Mouse (Mus musculus) forebrain, embryonic 11.5 days (tissue): ENCODE data around the gene Manbal. TPM values are rescaled to one million over a fixed set of nuclear protein-coding genes. Genes with fewer than 3 reads are reported as not detected.

Experiments
- ATAC-seq: fragments of 200-750 bp; cut with Nextera tagmentation; replicated peaks from 2 replicates; pipeline ENCODE4 v1.8.0; 2017; ENCODE audit warnings: moderate TSS enrichment; ENCODE audit not compliant: low FRiP score
- DNase-seq: peaks from one replicate; pipeline ENCODE4 v3.0.0-alpha.2; 2017; ENCODE audit warnings: low spot score
- H3K27ac ChIP-seq: fragments of 300-500 bp; sonication (generic); 2 replicates; pipeline ENCODE4 v1.5.1; 2014; ENCODE audit warnings: low read depth, low read length
- H3K27me3 ChIP-seq: fragments of 300-500 bp; sonication (generic); 2 replicates; pipeline ENCODE4 v1.6.1; 2014; ENCODE audit warnings: mild to moderate bottlenecking, low read length, mixed read lengths; ENCODE audit not compliant: control insufficient read depth, insufficient read depth
- H3K36me3 ChIP-seq: fragments of 300-500 bp; sonication (generic); 2 replicates; pipeline ENCODE4 v1.6.1; 2014; ENCODE audit warnings: mild to moderate bottlenecking, low read length, moderate library complexity, mixed read lengths; ENCODE audit not compliant: control insufficient read depth, insufficient read depth
- H3K4me1 ChIP-seq: fragments of 300-500 bp; sonication (generic); replicated peaks from 2 replicates; pipeline ENCODE4 v1.6.1; 2014; ENCODE audit warnings: low read length, mixed read lengths; ENCODE audit not compliant: control insufficient read depth, insufficient read depth
- H3K4me2 ChIP-seq: fragments of 300-500 bp; sonication (generic); 2 replicates; pipeline ENCODE4 v1.6.1; 2014; ENCODE audit warnings: low read depth, mild to moderate bottlenecking, low read length, moderate library complexity, mixed read lengths; ENCODE audit not compliant: severe bottlenecking
- H3K4me3 ChIP-seq: fragments of 300-500 bp; sonication (generic); 2 replicates; pipeline ENCODE4 v1.5.1; 2014; ENCODE audit warnings: low read depth, low read length
- H3K9ac ChIP-seq: fragments of 300-500 bp; sonication (generic); 2 replicates; pipeline ENCODE4 v1.6.1; 2014; ENCODE audit warnings: low read length
- H3K9me3 ChIP-seq: fragments of 300-500 bp; sonication (generic); 2 replicates; pipeline ENCODE4 v1.6.1; 2016; ENCODE audit warnings: low read length, mixed read lengths; ENCODE audit not compliant: control insufficient read depth
- WGBS: fragments of 180-500 bp; shearing (Covaris S2); extraction: QIAGEN DNeasy Blood & Tissue Kit; methylation state at CpG from one replicate; pipeline ENCODE4 v1.1.7; 2014; 5-methylcytosine and 5-hydroxymethylcytosine counted together
- polyA plus RNA-seq: library from polyadenylated mRNA; unstranded; fragments of >200 nt; fragmentation: Nextera tagmentation; extraction: Ambion mirVana; gene quantifications from 2 replicates; pipeline ENCODE4 v1.2.1, GENCODE M21; 2014

Manbal gene
- polyA plus RNA-seq: 31.0 and 34.8 TPM in 2 replicates

DNA sequence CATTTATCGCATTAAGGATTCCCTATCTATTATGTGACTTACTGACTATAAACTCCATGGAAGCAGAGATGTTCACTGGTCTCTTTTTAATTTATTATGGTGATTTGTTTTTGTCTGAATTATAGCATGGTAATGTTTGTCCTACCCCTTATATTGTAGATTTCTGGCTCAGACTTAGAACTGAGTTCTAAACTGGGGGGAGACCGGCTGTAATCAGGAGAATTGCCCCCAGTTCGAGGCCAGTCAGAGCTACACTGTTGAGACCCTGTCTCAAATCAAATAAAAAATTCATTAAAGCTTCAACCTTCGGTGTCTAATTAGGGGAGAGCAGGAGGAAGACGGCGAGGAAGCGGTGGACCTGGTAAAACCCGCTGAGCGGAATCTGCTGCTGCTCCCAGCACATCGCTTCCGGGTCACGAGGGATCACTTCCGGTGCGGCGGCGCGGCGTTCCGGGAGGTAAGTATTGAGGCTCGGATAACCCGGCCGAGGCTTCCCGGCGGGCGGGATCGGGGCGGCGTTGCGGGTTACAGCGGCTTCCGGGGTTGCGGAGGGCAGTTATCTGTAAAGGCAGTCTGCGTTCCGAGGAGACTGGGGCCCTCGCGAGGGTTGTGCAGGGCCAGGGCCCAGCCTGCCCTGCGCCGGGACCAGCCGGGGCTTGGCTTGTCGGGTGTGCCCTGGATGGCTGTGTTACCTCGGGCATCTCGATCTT lies at the start of gene Manbal:
TSS of gene Manbal (plus strand) at position 411 of the 710 bp plus-strand sequence.
- Histone ChIP-seq H3K4me1 (no peaks in the 10 kb centered on the region; the same call in none of the 2 replicates), H3K27me3 (no peaks in the 10 kb centered on the region), H3K36me3 (no peaks in the 10 kb centered on the region; the same call in 1 of the 2 replicates), H3K4me2 (peak within 1 kb of the TSS; percentile 91), H3K9me3 (no peaks in the 10 kb centered on the region), H3K9ac (peak within 1 kb of the TSS; percentile 98), H3K4me3 (peak within 1 kb of the TSS; percentile 71), H3K27ac (peak within 1 kb of the TSS; percentile 82)
- DNase-seq (peak; percentile 96), ATAC-seq (peak; percentile 90)
- WGBS: 5% methylated on average over 42 of the region's 42 CpGs

DNA sequence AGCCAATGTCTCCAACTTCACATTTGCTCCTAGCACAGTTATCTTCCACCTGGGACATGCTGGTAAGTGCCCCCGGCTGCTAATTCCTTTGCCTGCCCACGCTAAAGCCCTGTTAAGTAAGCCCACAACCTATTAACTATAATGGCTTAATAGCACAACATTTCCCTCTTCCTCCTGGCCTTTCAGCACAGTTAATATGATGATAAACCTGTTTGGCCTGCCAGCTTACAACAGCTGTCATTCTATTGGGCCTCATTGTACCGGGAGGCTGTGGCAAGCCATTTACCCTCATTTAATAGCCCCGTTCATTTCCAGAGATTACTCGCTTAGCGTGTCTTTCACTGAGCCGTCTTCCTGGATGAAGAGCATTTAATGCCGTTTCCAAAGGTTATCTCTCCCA lies 47.3 kb upstream of the Manbal start:
- Histone ChIP-seq H3K4me2 (no peak overlapping the region), H3K9ac (no peak overlapping the region), H3K9me3 (no peaks in the 10 kb centered on the region), H3K36me3 (peaks cover 23% of the 10 kb centered on the region), H3K4me3 (no peak overlapping the region), H3K27me3 (no peaks in the 10 kb centered on the region), H3K27ac (no peak overlapping the region), H3K4me1 (no peaks in the 10 kb centered on the region; the same call in 1 of the 2 replicates)
- no peak for DNase-seq
- ATAC-seq: no peak
- 71% methylated on average over 8 of the region's 8 CpGs for WGBS

DNA sequence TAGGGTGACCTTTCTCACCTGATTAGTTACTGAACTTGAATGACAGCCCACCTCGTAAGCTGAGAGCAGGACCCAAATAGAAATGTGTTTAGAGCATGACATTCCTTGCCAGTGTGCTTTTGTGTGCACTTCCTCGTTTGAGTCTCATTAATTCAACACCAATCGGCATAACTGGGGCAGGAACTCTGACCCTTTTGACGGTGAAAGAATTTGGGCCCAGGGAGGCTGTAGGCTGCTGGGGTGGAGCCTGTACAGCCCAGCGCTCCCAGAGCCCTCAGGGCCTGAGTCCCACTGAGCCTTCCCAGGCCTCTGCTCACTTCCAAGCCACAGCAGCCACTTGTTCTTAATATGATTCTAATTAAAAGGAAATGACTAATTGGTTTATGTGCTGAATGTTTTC lies 46.5 kb upstream of the Manbal start:
- no peak for ATAC-seq
- DNase-seq: no peak

DNA sequence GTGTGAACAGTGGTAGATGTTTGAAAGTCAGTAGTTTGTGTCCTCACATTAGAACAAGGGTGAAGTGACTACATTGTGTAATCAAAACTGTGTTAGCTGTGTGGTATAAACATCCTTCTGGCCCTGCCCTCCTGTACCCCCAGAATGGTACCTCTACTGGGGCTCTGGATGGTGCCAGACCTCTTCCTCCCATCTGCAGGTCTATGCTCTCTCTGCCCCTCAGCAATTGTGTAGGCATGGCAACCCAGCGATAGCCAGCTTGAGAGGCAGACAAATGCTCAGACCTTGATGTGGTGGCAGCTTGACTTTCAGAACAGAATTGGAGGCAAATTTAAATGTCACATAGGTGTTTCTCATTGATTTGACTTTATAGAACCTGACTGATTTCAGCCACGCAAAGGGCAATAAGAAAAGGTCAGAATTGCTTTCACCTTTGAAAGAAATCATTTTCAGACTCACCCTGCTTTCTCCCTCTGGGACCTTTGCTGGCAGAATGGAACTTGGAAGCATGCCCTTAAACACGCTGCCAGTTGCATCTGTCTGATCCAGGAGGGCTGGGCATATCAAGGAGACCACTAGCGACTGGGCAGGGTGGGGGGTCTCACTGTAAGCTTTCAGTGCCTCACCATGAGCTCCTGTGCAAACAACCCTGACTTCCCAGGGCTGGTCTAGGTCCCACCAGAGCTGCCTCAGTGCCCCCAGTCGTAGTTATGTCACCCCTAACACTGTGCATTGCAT lies 45.2 kb upstream of the Manbal start:
- Histone ChIP-seq H3K4me3 (no peak overlapping the region), H3K9ac (no peak overlapping the region), H3K9me3 (no peaks in the 10 kb centered on the region), H3K27me3 (no peaks in the 10 kb centered on the region), H3K36me3 (peaks cover 19% of the 10 kb centered on the region; the same call in 1 of the 2 replicates), H3K4me2 (no peak overlapping the region), H3K27ac (no peak overlapping the region), H3K4me1 (peaks cover under 1% of the 10 kb centered on the region; the same call in 1 of the 2 replicates)
- DNase-seq (no peak), ATAC-seq (no peak)
- 89% methylated on average over 5 of the region's 5 CpGs for WGBS

More for the DNA sequence above, 46.5 kb upstream of the Manbal start:
- Histone ChIP-seq H3K4me3 (no peak overlapping the region), H3K36me3 (peaks cover 22% of the 10 kb centered on the region), H3K4me2 (no peak overlapping the region), H3K4me1 (no peaks in the 10 kb centered on the region; the same call in 1 of the 2 replicates), H3K27me3 (no peaks in the 10 kb centered on the region), H3K9me3 (no peaks in the 10 kb centered on the region), H3K27ac (no peak overlapping the region), H3K9ac (no peak overlapping the region)
- WGBS: 27% methylated on average over 5 of the region's 5 CpGs

DNA sequence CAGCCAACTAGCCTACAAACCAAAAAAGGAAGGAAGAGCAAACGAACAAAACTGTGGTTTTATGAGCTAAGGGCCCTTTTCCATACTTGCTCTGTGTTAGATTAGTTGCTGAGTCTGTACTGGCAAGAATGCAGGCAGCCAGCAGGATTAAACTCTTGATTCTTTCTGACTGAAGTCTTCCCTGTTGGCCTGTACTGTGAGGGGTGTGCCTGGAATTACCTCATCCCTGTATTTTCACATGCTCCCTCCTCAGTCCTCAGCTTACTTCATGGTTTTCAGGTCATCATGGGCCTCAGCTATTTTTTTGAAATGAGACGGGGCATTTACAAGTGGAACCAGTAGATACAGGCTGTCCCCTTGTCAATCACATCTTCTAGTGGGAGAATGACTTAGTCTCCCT lies 42.2 kb upstream of the Manbal start:
- H3K27ac ChIP-seq: no peak overlapping the region

DNA sequence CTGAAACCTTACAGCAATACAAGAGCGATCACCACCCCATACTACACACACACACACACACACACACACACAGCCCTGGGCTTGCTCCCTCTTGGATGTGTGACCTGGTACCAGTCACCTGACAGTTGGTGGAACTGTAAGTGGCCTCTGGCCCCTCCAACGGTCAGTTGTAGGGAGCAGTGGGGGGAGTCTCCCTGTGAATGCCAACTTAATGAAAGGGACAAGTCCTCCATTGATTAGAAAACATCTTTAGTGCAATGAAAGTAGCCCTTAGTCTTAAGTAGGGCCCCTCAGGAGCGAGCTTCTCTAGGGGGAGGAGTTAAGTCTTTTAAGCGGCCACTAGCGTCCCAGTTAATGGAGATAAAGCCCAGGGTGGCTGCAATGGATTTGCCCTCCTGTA lies 39.3 kb upstream of the Manbal start:
- peak overlapping the region; percentile 89 for H3K27ac ChIP-seq
- peaks cover 23% of the 10 kb centered on the region for H3K4me1 ChIP-seq
- 9% methylated on average over 5 of the region's 5 CpGs for WGBS
- H3K4me2 ChIP-seq: no peak overlapping the region
- H3K4me3 ChIP-seq: no peak overlapping the region
- DNase-seq (peak; percentile 69), ATAC-seq (peak; percentile 83)
- no peaks in the 10 kb centered on the region for H3K27me3 ChIP-seq
- H3K36me3 ChIP-seq: peaks cover 5% of the 10 kb centered on the region; the same call in 1 of the 2 replicates
- H3K9ac ChIP-seq: peak overlapping the region; percentile 45; the same call in 1 of the 2 replicates
- no peaks in the 10 kb centered on the region for H3K9me3 ChIP-seq

More for the DNA sequence above, 42.2 kb upstream of the Manbal start:
- peaks cover 21% of the 10 kb centered on the region for H3K4me1 ChIP-seq
- no peaks in the 10 kb centered on the region for H3K27me3 ChIP-seq
- no peak overlapping the region for H3K9ac ChIP-seq
- no peak overlapping the region for H3K4me2 ChIP-seq
- no peak for DNase-seq
- no peak for ATAC-seq
- H3K4me3 ChIP-seq: no peak overlapping the region
- H3K9me3 ChIP-seq: no peaks in the 10 kb centered on the region
- 82% methylated on average over 2 of the region's 2 CpGs for WGBS
- H3K36me3 ChIP-seq: peaks cover 13% of the 10 kb centered on the region; the same call in 1 of the 2 replicates

DNA sequence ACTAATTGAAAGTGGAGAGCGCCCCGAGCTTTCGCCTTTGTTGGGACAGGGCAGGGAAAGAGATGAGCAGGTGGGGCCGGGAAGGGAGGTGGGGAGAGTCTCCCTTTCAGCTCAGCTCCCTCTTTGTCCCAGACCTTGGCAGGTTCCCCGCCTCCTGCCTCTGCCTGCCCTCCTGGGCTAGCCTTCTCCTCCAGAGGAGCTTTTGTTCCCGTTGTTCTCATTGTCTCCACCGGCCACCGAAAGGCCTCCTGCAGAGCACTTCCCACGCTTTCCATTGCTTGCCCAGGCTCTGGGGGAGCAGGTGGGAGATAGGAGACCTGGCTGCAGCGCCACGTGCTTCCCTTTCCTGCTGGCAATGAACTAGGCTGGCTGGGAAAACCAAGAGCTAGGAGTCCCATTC lies 38.8 kb upstream of the Manbal start:
- Histone ChIP-seq H3K36me3 (no peaks in the 10 kb centered on the region; the same call in 1 of the 2 replicates), H3K4me1 (peaks cover 23% of the 10 kb centered on the region), H3K27me3 (no peaks in the 10 kb centered on the region), H3K4me2 (no peak overlapping the region), H3K9ac (peak overlapping the region; percentile 45; the same call in 1 of the 2 replicates), H3K9me3 (no peaks in the 10 kb centered on the region), H3K27ac (peak overlapping the region; percentile 89), H3K4me3 (no peak overlapping the region)
- ATAC-seq: peak; percentile 91
- DNase-seq: peak; percentile 88
- WGBS: 8% methylated on average over 11 of the region's 11 CpGs

DNA sequence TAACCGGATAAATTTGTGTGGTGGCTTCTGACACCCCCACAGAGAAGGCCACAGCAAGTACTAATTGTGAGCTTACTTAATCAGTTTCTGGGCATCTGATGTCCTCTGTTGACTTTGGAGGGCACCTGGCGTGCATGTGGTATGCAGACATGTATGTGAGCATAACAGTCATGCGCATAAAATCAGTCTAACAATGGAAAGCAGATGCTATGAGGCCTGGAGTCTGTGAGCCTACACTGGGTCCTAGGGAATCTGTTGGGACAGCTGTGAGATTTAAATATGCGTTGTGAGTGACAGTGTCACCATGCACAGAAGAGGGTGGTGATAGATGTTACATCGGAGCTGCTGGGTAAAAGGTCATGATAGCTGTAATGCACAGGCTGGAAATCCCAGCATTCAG lies 35.3 kb upstream of the Manbal start:
- 81% methylated on average over 5 of the region's 5 CpGs for WGBS
- no peak overlapping the region for H3K4me2 ChIP-seq
- peaks cover 23% of the 10 kb centered on the region for H3K4me1 ChIP-seq
- DNase-seq (no peak), ATAC-seq (no peak)
- no peaks in the 10 kb centered on the region for H3K36me3 ChIP-seq
- no peak overlapping the region for H3K9ac ChIP-seq
- no peaks in the 10 kb centered on the region for H3K27me3 ChIP-seq
- H3K4me3 ChIP-seq: no peak overlapping the region
- no peak overlapping the region for H3K27ac ChIP-seq
- no peaks in the 10 kb centered on the region for H3K9me3 ChIP-seq
